Mouse (Mus musculus) CD8-positive naive resting alpha-beta T cell, adult 2 months (primary cell): Measurements from ENCODE around the gene Cd47.
A peak's percentile ranks its signal among the peaks of the same experiment; 100 is the strongest.

Experiments used
- DNase-seq, 2 experiments: peaks; one replicate each; pipeline ENCODE4 v3.0.0; 2022; ENCODE audit warnings: low read depth in 2 of 2, low spot score in 2 of 2

Cd47 gene

GRCm38 (mm10) chr16:49786116-49786515 is 14.2 kb upstream of the Cd47 start:
- DNase-seq, result no peak

GRCm38 (mm10) chr16:49787714-49788113 is 12.6 kb upstream of the Cd47 start:
- DNase-seq, result no peak

DNA sequence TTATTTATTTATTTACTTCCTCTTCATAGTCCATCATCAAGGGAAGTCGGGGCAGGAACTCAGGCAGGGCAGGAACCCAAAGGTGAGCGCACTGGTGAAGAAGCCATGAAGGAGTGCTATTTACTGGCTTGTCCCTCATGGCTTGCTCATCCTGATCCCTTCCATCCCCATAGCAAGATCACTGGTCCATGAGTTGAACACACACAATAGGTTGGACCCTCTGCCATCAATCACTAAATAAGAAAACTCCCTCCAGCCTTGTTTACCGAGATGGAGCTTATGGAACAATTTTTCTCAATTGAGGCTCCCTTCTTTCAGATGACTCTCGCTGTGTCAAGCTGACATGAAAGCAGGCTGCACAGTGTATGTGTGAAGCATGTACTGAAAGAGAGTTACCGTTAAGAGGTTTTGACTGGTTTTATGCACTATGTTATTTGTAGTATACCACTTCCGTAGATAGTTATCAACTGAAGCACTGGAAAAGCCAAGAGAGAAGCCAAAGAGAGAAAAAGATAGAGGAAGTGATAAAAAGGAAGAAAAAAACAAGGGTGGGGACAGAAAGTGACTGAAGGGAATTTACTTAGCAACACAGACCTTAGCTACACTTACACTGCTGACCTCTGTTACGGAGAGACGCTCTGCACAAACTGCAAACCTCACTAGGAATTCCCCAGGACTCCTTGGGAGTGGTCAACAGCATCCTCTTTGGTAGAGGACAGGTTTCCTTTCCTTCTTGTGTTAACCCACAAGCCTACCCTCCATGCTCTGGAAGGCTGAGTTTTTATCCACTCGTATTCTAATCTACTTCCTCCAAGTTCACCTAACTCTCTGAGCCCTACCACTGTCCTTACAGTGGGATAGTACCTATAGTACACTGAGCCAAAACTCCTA is 9.5 kb upstream of the Cd47 start:
- DNase-seq, result no peak

DNA sequence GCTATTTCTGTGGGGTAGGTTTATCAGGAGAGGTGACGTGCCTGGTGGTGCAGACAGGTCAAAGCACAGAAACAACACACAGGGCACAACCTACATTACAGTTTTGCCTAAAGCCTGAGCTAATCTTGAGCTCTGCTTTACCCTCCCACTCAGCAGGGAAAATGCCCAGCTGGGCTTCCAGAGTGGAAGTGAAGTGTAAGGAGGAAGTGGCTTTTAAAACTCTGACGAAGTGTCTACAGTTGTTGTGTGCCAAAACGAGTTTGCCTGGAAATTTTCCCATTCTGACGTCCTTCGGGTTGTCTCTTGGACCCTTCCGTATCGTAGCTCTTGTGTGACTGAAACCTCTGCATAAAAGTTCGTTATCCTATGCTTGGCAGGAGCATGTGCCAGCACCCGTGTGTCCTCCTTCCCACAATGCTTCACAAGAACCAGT is 7.9 kb upstream of the Cd47 start:
- no peak for DNase-seq

DNA sequence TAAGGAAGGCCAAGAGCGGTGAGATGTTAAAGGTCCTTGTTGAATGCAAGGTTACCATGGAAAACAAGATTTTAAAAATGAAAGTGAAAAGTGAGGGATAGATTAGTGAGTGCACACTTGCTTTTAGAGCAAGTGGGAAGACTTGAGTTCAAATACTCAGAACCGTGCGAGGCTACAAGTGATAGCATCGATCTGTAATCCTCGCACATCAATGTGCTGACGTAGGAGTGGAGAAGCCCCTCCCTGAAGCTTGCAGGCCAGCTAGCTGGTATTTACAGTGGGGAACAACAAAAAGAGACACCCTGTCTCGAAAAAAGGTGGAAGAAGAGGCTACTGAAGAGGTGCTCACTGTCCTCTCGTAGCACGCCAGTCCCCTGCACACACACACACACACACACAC is 6.7 kb upstream of the Cd47 start:
- DNase-seq, result no peak

DNA sequence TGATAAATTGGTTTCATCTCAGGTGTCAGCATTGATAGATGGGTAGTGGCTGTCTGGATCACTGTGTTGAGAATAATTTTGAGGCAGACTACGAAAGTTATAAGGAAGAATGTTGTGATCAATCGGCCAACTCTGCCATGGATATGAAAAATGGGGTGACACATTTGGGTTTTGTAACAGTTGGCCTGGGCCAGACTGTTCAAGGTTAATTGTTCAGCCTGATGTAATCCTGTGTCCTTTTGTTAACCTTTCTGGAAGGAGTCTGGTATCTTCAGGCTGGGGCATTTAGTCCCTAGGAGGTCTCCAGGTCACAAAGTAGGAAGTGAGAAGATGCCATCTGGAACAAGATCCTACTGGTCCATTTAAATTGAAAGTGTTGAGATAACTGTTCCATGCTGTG is 4.1 kb upstream of the Cd47 start:
- DNase-seq, result no peak

- no peak for DNase-seq
Measured at GRCm38 (mm10) chr16:49796954-49797353, 3.4 kb upstream of the Cd47 start.

DNA sequence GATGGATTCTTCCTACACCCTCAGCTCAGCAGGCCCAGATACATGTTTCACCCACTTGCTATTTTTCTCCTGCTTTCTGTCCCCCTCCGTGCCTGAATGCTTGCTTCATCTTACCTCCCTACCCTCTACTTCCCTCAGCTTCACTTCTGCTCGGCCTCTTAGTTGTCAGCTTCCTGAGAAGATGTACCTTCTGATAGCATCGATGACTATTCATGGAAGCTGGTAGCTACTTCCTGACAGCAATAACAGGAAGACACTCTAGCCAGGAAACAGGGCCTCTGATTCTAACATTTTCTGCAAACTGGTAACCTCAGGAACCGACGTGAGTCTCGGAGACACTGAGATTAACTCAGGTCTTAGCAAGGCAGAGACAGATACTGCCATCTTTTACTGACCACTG is 1.5 kb upstream of the Cd47 start:
- no peak for DNase-seq

DNA sequence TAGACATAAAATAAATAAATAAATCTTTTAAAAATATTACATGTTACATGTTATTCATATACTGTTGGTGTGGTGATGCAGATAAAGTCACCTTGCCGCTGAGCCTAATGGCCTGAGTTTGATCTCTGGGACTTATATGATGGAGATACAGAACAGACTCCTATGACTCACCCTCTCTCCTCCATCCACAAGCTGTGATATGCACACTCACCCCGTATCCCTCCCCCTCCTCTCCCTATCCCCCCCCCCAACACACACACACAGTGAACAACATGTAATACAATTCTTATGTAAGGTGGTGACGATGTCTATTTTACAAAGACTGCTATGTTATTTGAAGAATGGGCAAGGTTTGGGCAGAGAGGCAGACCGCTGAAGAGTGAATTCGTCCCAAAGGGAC is 663 bp downstream of the Cd47 start:
- DNase-seq, result no peak

GRCm38 (mm10) chr16:49801399-49801798 is 1.1 kb downstream of the Cd47 start:
- no peak for DNase-seq

DNA sequence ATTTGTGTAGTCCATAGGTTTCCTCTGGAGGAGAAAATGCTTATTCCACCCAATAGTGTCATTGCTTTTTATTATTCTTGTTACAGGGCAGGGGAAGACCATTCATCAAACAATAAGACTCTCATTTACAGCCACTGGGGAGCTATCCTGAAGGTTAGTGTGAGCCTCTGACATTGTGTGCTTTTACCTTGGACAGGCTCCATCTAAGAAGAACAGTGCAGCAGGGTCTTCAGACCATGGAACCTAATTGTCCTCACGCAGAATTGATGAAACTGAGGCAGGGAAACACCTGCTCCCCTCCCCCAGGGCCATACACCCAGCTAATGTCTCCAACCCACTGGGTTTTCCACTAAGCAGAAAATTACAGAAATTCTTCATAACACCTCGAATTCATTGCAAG is 2.7 kb downstream of the Cd47 start:
- DNase-seq, result no peak

DNA sequence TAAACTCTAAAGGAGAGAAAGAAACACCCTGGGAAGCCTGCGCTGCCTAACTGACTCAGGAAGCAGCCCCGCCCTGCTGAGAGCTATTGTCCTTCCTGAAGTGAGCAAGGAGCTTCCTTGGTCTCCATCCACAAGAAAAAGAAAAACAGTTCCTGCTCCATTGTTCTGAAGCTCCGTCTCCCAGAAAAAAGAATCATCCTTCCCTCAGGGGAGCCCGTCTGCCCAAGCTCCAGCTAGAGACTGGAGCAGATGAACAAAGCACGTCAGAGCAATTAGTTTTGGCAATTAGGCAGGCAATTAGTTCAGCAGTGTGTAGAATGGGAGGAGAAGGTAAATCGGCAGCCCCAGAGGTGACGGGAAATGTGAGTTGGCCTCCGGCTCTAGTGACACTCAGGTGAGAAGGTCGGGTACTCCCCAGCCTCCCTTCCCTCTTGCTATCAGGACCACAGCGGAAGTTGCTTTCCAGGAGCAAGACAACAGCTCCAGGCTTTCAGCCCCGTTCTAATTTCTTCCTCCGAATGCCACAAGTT is 3.7 kb downstream of the Cd47 start:
- no peak for DNase-seq

- no peak for DNase-seq
Measured at GRCm38 (mm10) chr16:49806920-49807319, 6.6 kb downstream of the Cd47 start.

GRCm38 (mm10) chr16:49807419-49807841 is 7.1 kb downstream of the Cd47 start:
- no peak for DNase-seq

DNA sequence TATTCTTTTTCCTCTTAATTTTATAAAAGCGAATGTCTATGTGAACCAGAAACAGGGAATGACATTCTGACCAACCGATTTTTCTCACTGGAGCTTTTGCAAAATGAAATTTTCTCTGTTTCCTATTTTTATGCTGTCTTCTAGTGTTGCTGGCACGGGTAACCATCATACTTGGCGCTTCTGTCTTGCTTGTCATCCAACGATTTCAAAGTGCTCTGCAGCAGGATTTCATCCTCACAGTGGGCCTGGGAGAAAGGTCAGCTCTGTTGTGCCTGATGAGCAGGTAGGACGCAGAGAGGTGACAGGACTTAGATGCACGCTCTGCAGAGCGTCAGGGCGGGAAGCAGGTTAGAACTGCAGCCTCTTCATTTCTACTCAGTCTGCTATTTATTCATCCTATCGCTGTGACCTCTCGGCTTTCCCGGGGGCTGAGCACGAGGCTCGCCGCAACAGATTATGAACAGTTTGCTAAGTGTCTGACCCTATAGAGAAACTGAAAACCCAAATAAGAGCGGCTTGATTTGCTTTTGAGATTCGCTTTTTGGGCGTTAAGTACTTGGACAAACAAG is 7.6 kb downstream of the Cd47 start:
- DNase-seq, result no peak

DNA sequence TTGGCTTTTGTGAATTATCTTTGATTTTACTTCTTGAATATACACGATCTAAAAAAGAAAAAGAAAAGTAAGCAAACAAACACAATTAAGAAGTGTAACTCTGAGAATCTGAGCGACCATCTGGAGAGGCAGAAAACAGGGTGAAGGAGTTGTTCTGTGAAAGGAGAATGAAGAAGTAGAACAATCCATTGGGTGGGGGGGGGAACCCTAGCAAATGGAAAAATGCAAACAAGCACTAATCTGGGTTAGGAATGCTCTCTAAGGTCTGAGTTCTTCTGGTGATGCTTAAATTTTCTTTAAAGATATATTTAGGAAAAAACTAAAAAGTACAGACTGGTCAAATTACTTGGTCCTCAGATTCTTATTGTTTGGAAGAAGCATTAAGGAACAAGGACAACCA is 11.6 kb downstream of the Cd47 start:
- no peak for DNase-seq

- no peak for DNase-seq
Measured at GRCm38 (mm10) chr16:49812821-49813616, 12.7 kb downstream of the Cd47 start.

DNA sequence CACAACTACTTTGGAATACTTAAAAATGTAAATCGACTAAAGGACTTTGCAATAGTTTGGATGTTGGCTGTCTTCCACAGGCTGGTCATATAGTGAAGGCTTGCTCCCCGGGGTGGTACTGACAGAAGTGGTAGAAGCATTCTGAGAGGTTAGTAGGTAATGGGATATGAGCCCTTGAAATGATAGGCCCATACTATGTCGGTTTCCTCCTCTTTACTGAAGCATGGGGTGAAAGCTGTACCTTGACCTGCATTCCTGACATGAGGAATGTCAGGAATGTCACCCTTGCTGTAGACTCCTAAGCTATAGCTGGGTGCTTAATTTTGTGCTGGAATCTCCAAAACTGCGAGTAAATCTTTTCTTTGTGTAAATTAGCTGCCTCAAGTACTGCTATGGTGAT is 14.1 kb downstream of the Cd47 start:
- no peak for DNase-seq

DNA sequence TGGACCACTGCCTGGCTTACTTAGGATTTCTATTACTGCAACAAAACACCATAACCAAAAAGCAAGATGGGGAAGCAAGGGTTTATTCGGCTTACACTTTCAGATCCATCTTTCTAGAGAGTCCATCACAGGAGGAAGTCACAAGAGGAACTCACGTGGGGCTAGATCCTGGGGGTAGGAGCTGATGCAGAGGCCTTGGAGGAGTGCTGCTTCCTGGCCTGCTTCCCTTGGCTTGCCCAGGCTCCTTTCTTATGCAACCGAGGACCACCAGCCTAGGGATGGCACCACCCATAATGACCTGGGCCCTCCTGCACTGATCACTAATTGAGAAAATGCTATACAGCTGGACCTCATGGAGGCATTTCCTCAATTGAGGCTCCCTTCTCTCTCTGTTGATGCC is 16.6 kb downstream of the Cd47 start:
- no peak for DNase-seq

DNA sequence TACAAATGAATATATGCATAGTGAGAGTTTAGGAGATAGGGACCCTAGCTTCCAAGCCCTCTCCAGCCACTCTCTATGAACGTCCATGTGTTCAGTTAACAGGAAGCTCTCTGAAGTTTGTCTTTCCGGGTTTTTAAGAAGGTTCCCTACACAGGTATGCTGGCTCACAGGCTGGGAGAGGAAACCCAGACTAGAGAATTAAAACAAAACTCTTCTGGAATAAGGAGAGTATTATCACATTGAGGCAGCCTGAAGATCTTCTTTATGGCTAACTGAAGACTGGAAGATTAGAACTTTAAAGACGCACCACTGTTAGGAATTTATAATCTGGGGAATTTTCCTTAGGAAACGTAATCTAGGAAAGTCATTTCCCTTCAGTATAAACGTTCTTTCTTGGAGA is 17.8 kb downstream of the Cd47 start:
- no peak for DNase-seq

- DNase-seq, result peak; percentile 42 to 60
Measured at GRCm38 (mm10) chr16:49818627-49819026, 18.3 kb downstream of the Cd47 start.

DNA sequence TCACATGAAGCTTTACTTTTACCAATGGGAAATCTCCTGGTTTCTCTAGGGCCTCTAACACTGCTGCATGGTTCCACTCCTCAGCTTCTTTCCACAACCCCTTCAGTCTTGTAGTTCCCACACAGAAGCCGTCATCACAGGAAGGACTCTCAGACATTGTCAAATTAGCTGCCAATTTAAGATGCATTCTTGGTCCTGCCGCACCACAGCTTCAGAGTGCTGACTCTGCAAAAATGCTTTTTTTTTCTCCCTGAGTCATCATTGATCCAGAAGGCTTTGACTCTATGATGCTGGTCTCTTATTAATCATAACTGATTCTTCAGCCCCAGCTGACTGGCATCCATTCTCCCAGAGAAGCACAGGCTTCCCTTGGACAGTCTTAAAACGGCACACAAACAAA is 19.2 kb downstream of the Cd47 start:
- DNase-seq, result no peak
